Mouse (Mus musculus) spleen, embryonic (tissue): ENCODE data around the gene Col6a6.
"Not testable (repeated sequence)": the region's sequence is repeated elsewhere in the genome, so short reads cannot be mapped to it uniquely, and the experiment has no call there.

Experiments used
- CTCF ChIA-PET: fragments of 350-600 bp; sonication (Branson Sonifier 250); formaldehyde crosslinking; loops from one replicate; lab custom pipeline; 2022; lab: Charles Lee

Gene Col6a6

GRCm38 (mm10) chr9:105827791-105828385, at the start of gene Col6a6:
Gene Col6a6, minus strand, starts transcription at chr9:105828160.
- CTCF ChIA-PET, result no interaction called here

- CTCF ChIA-PET, result no interaction called here
Measured at GRCm38 (mm10) chr9:105876124-105876523, 48.2 kb upstream of the Col6a6 start.

- CTCF ChIA-PET, result no interaction called here
Measured at GRCm38 (mm10) chr9:105871643-105872042, 43.7 kb upstream of the Col6a6 start.

- CTCF ChIA-PET, result interaction anchor here (0.6 kb wide), 1 partner anchor 42 kb away, joined by 3 read pairs; no protein-coding TSS in a partner anchor
Measured at GRCm38 (mm10) chr9:105857773-105858172, 29.8 kb upstream of the Col6a6 start.

GRCm38 (mm10) chr9:105852778-105853065, 24.8 kb upstream of the Col6a6 start:
- CTCF ChIA-PET, result no interaction called here

DNA sequence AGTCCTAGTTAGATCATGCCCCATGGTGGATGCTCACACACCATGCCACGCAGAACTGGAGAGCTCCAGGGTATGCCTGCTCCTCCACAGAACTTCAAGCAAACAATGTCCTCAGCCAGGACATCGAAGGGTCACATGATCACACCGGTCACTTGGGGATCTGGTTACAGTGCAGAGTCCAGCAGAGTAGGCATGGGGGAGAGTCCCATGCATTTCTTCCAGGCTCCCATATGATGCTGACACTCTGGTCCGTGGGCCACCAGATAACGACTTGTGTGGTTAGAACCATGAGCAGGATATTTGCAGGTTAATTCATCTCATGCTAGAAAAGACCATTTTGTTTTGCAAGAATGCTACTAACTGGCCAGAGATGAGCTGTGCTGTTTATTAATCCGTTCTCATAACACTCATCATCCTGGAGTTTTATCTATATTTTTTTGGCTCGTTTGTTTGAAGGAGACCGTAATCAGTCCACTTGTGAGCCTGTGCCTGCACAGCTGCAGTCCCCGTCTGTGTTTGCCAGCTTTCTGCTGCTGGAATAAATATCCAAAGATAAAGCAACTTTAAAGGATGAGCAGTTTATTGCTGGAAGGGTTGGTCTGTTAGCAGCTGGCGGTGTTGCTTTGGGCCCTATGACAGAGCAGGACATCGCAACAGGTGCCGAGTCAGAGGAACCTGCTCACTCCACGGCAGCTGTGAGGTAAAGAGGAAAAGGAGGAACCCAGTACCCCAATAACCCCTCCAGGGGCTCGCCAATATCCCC, 24.2 kb upstream of the Col6a6 start:
- CTCF ChIA-PET, result no interaction called here

DNA sequence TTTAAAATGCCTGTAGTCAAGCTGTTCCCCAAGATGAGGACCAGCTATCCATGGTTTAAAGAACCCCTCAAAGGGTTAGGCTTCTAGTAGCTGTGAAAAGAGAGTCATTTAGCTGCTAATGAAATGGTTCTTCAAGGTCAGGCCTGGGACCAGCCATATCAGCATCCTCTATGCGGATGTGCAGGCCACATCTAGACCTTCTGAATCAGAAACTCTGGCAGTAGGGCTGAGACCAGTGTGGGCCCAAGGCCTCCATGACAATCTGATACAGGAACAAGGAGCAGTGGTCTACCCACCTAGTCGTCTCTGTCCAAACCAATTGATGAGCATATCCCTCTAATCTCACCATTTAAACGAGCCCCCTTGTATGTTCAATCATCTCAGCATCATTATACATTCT, 23.1 kb upstream of the Col6a6 start:
- CTCF ChIA-PET, result no interaction called here

- CTCF ChIA-PET, result no interaction called here
Measured at GRCm38 (mm10) chr9:105848396-105848795, 20.4 kb upstream of the Col6a6 start.

DNA sequence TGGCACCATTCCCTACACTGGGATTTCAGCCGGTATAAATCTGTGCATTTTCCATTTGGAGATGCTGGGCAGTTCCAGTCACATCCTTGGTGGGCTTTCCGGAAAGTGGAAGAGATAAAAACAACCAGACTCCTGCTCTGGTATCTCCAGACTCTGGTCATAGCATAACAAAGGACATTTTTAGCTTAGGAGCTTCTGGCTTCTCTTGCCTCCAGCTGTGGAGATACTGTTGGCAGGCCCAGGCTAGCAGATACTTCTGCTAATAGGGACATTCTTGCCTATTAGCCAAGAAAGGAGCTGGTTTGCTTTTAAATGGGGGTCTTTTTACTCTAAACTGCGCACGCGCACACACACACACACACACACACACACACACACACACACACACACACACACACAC, 19.3 kb upstream of the Col6a6 start:
- CTCF ChIA-PET, result interaction anchor here (0.6 kb wide), 1 partner anchor 246 kb away, joined by 3 read pairs; no protein-coding TSS in a partner anchor

- CTCF ChIA-PET, result not testable (repeated sequence)
Measured at GRCm38 (mm10) chr9:105841386-105841785, 13.4 kb upstream of the Col6a6 start.

- CTCF ChIA-PET, result no interaction called here
Measured at GRCm38 (mm10) chr9:105839147-105839515, 11.2 kb upstream of the Col6a6 start.

GRCm38 (mm10) chr9:105838396-105839146, 10.6 kb upstream of the Col6a6 start:
- CTCF ChIA-PET, result no interaction called here

GRCm38 (mm10) chr9:105835587-105835986, 7.6 kb upstream of the Col6a6 start:
- CTCF ChIA-PET, result interaction anchor here (0.6 to 0.7 kb wide), 3 partner anchors 38 to 1485 kb away, joined by 3 to 4 read pairs (median 3); no protein-coding TSS in a partner anchor

DNA sequence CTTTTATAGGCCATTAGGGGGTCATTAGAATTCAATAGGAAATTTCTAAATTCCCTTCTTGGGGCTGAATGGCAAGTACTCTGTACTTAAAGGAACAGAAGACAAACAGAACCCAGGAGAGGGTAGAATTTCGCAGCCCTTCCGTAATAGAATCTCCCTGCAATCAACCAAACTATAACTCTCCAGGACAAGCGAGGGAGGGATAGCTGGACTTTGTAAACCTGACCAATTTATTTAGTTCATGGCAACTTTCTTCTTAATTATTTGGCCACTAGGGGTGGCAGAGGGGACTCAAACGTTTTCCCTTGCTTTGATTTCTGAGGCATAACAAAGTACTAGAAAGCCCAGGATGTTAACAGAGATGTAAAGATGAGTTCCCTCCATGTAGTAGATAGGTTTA, 6.8 kb upstream of the Col6a6 start:
- CTCF ChIA-PET, result interaction anchor here (0.6 to 0.7 kb wide), 3 partner anchors 39 to 1484 kb away, joined by 3 to 4 read pairs (median 3); no protein-coding TSS in a partner anchor

- CTCF ChIA-PET, result no interaction called here
Measured at GRCm38 (mm10) chr9:105831291-105831690, 3.3 kb upstream of the Col6a6 start.

- CTCF ChIA-PET, result interaction anchor here (0.6 kb wide), 1 partner anchor 44 kb away, joined by 13 read pairs; no protein-coding TSS in a partner anchor
Measured at GRCm38 (mm10) chr9:105827076-105827647, 798 bp downstream of the Col6a6 start.

DNA sequence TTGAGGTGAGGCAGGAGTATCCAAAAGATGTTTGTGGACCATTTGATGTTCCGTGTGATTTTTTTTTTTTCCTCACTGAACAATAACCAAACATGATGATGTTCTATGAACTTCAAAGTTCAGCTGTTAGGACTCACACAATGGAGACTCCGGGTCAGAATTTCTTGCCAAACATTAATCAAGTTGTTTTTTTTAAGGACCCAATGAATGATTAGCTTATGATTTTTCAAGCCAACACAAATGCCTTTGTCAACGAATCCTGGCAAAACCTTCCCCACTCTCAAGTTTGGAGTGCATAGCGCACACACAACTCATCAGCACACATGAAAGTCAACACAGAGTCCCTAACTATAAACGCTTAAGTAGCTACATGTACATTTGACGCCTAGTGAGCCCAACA, 7.2 kb downstream of the Col6a6 start:
- CTCF ChIA-PET, result no interaction called here

DNA sequence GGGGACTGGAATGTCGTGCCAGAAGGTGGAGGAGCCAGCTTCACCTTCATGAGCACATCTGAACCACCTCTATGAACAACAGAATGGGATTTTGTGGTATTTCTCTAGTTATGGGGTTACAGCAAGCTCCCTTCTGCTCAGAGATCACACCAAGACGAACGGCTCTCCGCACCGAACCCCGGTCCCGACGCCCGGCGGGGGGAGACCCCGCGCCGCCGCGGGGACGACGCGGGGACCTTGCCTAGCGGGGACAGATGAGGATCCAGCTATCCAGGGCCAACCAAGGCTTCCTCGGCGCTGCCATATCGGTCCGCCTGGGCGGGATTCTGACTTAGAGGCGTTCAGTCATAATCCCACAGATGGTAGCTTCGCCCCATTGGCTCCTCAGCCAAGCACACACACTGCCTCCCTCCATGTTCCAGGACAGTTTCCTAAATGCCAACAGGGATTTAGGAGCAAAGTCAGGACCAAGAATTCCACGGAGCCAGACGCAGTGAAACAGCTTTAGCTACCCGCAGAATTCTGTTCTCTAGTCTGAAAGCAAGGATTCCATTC, 8.7 kb downstream of the Col6a6 start:
- CTCF ChIA-PET, result no interaction called here

DNA sequence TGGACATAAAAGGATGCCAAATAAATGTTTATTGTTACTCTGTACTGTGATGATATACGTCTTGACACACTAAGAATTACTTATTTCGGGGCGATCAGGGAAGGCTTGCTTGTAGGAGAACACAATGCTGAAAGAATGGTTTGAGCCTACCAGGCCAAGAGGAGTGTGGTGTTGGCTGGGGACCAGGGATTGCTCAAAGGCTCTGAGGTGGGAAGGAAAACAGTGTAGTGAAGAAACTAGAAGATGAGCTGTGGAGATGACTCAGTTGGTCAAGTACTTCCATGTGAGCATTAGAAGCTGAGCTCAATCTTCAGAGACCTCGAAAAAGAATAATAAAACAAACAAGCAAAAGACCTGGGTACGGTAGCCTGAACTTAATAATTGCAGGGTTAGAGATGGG, 13.5 kb downstream of the Col6a6 start:
- CTCF ChIA-PET, result no interaction called here

GRCm38 (mm10) chr9:105811458-105811857, 16.5 kb downstream of the Col6a6 start:
- CTCF ChIA-PET, result no interaction called here

- CTCF ChIA-PET, result no interaction called here
Measured at GRCm38 (mm10) chr9:105808920-105809505, 18.9 kb downstream of the Col6a6 start.
